23 mouse cellular contexts compared by ENCODE assay signal in genomic region chr4:45867416-45867815, GRCm38 (mm10). TPM values are rescaled to one million over a fixed set of nuclear protein-coding genes. Genes with fewer than 3 reads are reported as not detected.
"Had no signal": no experiment of that assay in that cellular context is flagged by ENCODE, and none has a peak within 500 bp of the region (broad histone marks: within the 10 kb centered on the region; RNA-seq: fewer than 3 reads in every experiment).

No protein-coding gene starts in this region.

- H3K4me1 ChIP-seq: liver, embryonic 15.5 days; megakaryocyte, embryonic 14.5 days had no signal

- DNase-seq: liver, postnatal 0 days; lung, adult 2 months; lung, postnatal 14 days; lung, postnatal 36 days; retina, postnatal 1 day; right cerebral cortex, adult 18-20 months; right cerebral cortex, postnatal 25 days; right cerebral cortex, postnatal 4 days; spleen, adult 18-20 months; thymus, adult 18-20 months; thymus, postnatal 25 days; thymus, postnatal 4 days had no signal

- H3K36me3 ChIP-seq: liver, embryonic 15.5 days; lung, embryonic 15.5 days; midbrain, embryonic 12.5 days; midbrain, embryonic 15.5 days; neural tube, embryonic 12.5 days had no signal

- H3K27ac ChIP-seq: liver, embryonic 15.5 days; lung, embryonic 15.5 days; macrophage; midbrain, embryonic 12.5 days; midbrain, embryonic 15.5 days; neural tube, embryonic 12.5 days had no signal

- ATAC-seq: liver, postnatal 0 days; lung, postnatal 0 days; midbrain, embryonic 15.5 days had no signal

- H3K4me3 ChIP-seq: liver, embryonic 15.5 days; lung, embryonic 15.5 days; megakaryocyte, embryonic 14.5 days; midbrain, embryonic 12.5 days; midbrain, embryonic 15.5 days; neural tube, embryonic 12.5 days had no signal

- H3K9ac ChIP-seq: liver, embryonic 15.5 days; liver, postnatal 0 days; lung, embryonic 15.5 days; midbrain, embryonic 12.5 days; midbrain, embryonic 15.5 days; neural tube, embryonic 12.5 days had no signal

- H3K9me3 ChIP-seq: liver, embryonic 15.5 days; lung, embryonic 15.5 days; megakaryocyte, embryonic 14.5 days; midbrain, embryonic 12.5 days; midbrain, embryonic 15.5 days; neural tube, embryonic 12.5 days had no signal

RNA-seq across cellular contexts. Expression of gene Stra6l, which starts 19.0 kb away (rescaled TPM):
- total RNA-seq: megakaryocyte progenitor cell, adult 5-6 weeks; neutrophil, adult 5-6 weeks had no signal

RNA-seq across cellular contexts. Expression of gene Ccdc180, which starts 22.7 kb away (rescaled TPM):
- total RNA-seq: monocyte, adult 5-6 weeks had no signal

RNA-seq across cellular contexts. Expression of gene Igfbpl1, which starts 40.7 kb away (rescaled TPM):
- total RNA-seq: megakaryocyte progenitor cell, adult 5-6 weeks; monocyte, adult 5-6 weeks; neutrophil, adult 5-6 weeks had no signal
